25 mouse cellular contexts compared by ENCODE assay signal in genomic region chr7:71234176-71234769, GRCm38 (mm10).
A peak's percentile ranks its signal among the peaks of the same experiment; 100 is the strongest.
DNase-seq lines count a peak whose midpoint lies in the region; ATAC-seq lines count a peak whose summit lies in the region.
"Had no signal": no experiment of that assay in that cellular context is flagged by ENCODE, and none has a peak within 500 bp of the region (broad histone marks: within the 10 kb centered on the region; RNA-seq: fewer than 3 reads in every experiment).

No protein-coding gene starts in this region.

- DNase-seq in embryo, embryonic 10.5 days (ENCODE audit: low spot score), result peak; percentile 14
- DNase-seq in embryo, embryonic 9.5 days (ENCODE audit: extremely low spot score), result no peak
- no peak for DNase-seq in kidney, postnatal 25 days
- DNase-seq in lung, postnatal 14 days, result no peak
- no peak for DNase-seq in hindbrain, embryonic 10.5 days (ENCODE audit: low spot score)
- DNase-seq: adrenal gland, adult 2 months; cerebellum, adult 8-10 months; gastrocnemius, postnatal 36 days; heart, postnatal 14 days; kidney, adult 8-10 months; layer of hippocampus, adult 9-11 months; lung, adult 2 months; midbrain, embryonic 14.5 days; right cerebral cortex, postnatal 14 days; spleen, adult 18-20 months; thymus, postnatal 14 days had no signal

- H3K9me3 ChIP-seq in kidney, embryonic 14.5 days (ENCODE audit: control insufficient read depth, low read length), result no peaks in the 10 kb centered on the region
- H3K9me3 ChIP-seq in lung, embryonic 15.5 days, result no peaks in the 10 kb centered on the region
- no peaks in the 10 kb centered on the region for H3K9me3 ChIP-seq in stomach, embryonic 15.5 days
- H3K9me3 ChIP-seq in hindbrain, embryonic 10.5 days, result no peaks in the 10 kb centered on the region
- H3K9me3 ChIP-seq: embryonic facial prominence, embryonic 13.5 days; hindbrain, embryonic 13.5 days; limb, embryonic 10.5 days; megakaryocyte, embryonic 14.5 days had no signal

- peaks cover 21% of the 10 kb centered on the region for H3K4me1 ChIP-seq in kidney, embryonic 14.5 days (ENCODE audit: control insufficient read depth, insufficient read depth, low read length)
- peaks cover 61% of the 10 kb centered on the region for H3K4me1 ChIP-seq in lung, embryonic 15.5 days
- peaks cover 10% of the 10 kb centered on the region; the same call in 1 of the 2 replicates for H3K4me1 ChIP-seq in stomach, embryonic 15.5 days
- 0 out of 2 replicates have a peak, but pooled peaks cover 7% of the 10 kb centered on the region for H3K4me1 ChIP-seq in hindbrain, embryonic 10.5 days (replicated peaks)
- H3K4me1 ChIP-seq: embryonic facial prominence, embryonic 13.5 days had no signal

- H3K4me3 ChIP-seq in kidney, embryonic 14.5 days (ENCODE audit: low read length), result no peak overlapping the region
- no peak overlapping the region for H3K4me3 ChIP-seq in lung, embryonic 15.5 days
- no peak overlapping the region for H3K4me3 ChIP-seq in stomach, embryonic 15.5 days (replicated peaks)
- no peak overlapping the region for H3K4me3 ChIP-seq in hindbrain, embryonic 10.5 days
- H3K4me3 ChIP-seq: embryonic facial prominence, embryonic 13.5 days; hindbrain, embryonic 13.5 days; limb, embryonic 10.5 days; megakaryocyte, embryonic 14.5 days; myocyte had no signal

- no peak overlapping the region for H3K4me2 ChIP-seq in kidney, embryonic 14.5 days (replicated peaks; ENCODE audit: low read depth, low read length)
- H3K4me2 ChIP-seq in lung, embryonic 15.5 days, result peak overlapping the region; percentile 22
- H3K4me2 ChIP-seq in stomach, embryonic 15.5 days, result peak overlapping the region; percentile 27
- H3K4me2 ChIP-seq: embryonic facial prominence, embryonic 13.5 days; hindbrain, embryonic 13.5 days had no signal

- ATAC-seq in kidney, embryonic 14.5 days (ENCODE audit: low FRiP score, low TSS enrichment), result 0 out of 2 replicates have a peak, but pooled peaks have one; percentile 21
- peak; percentile 44; the same call in 1 of the 2 replicates for ATAC-seq in lung, embryonic 15.5 days (ENCODE audit: borderline replicate concordance, extremely low read depth, low FRiP score, low TSS enrichment)
- peak; percentile 58; the same call in 1 of the 2 replicates for ATAC-seq in stomach, embryonic 15.5 days (ENCODE audit: insufficient read depth, low FRiP score, low read depth)
- ATAC-seq: forebrain, embryonic 14.5 days had no signal

- no peaks in the 10 kb centered on the region for H3K36me3 ChIP-seq in kidney, embryonic 14.5 days (ENCODE audit: control insufficient read depth, insufficient read depth, low read length)
- H3K36me3 ChIP-seq in lung, embryonic 15.5 days, result no peaks in the 10 kb centered on the region
- H3K36me3 ChIP-seq in stomach, embryonic 15.5 days, result no peaks in the 10 kb centered on the region
- no peaks in the 10 kb centered on the region for H3K36me3 ChIP-seq in hindbrain, embryonic 10.5 days
- H3K36me3 ChIP-seq: embryonic facial prominence, embryonic 13.5 days; hindbrain, embryonic 13.5 days; limb, embryonic 10.5 days had no signal

- H3K27ac ChIP-seq in kidney, embryonic 14.5 days (ENCODE audit: low read depth, low read length), result peak overlapping the region; percentile 86
- peak overlapping the region; percentile 76 for H3K27ac ChIP-seq in lung, embryonic 15.5 days
- peak overlapping the region; percentile 77 for H3K27ac ChIP-seq in stomach, embryonic 15.5 days
- H3K27ac ChIP-seq in hindbrain, embryonic 10.5 days, result no peak overlapping the region
- H3K27ac ChIP-seq: embryonic facial prominence, embryonic 13.5 days; hindbrain, embryonic 13.5 days; limb, embryonic 10.5 days had no signal

- WGBS in kidney, embryonic 14.5 days, result 58% methylated on average over 5 of the region's 5 CpGs
- WGBS in lung, embryonic 15.5 days, result 24% methylated on average over 5 of the region's 5 CpGs
- 20% methylated on average over 5 of the region's 5 CpGs for WGBS in stomach, embryonic 15.5 days
- WGBS in hindbrain, embryonic 10.5 days, result 80% methylated on average over 5 of the region's 5 CpGs

- no peaks in the 10 kb centered on the region for H3K27me3 ChIP-seq in kidney, embryonic 14.5 days (ENCODE audit: control insufficient read depth, insufficient read depth, low read length)
- no peaks in the 10 kb centered on the region for H3K27me3 ChIP-seq in lung, embryonic 15.5 days
- no peaks in the 10 kb centered on the region for H3K27me3 ChIP-seq in stomach, embryonic 15.5 days (replicated peaks)
- H3K27me3 ChIP-seq in hindbrain, embryonic 10.5 days (ENCODE audit: insufficient read depth, poor library complexity, severe bottlenecking), result no peaks in the 10 kb centered on the region
- H3K27me3 ChIP-seq: embryonic facial prominence, embryonic 13.5 days; hindbrain, embryonic 13.5 days; megakaryocyte, embryonic 14.5 days had no signal

- no peak overlapping the region for H3K9ac ChIP-seq in kidney, embryonic 14.5 days (ENCODE audit: low read depth, low read length)
- no peak overlapping the region for H3K9ac ChIP-seq in lung, embryonic 15.5 days
- no peak overlapping the region for H3K9ac ChIP-seq in stomach, embryonic 15.5 days
- H3K9ac ChIP-seq: embryonic facial prominence, embryonic 13.5 days; hindbrain, embryonic 13.5 days had no signal
